Mouse (Mus musculus): ENCODE results near the gene Zdhhc14. TPM values are rescaled to one million over a fixed set of nuclear protein-coding genes. Genes with fewer than 3 reads are reported as not detected.
A peak's percentile ranks its signal among the peaks of the same experiment; 100 is the strongest.

The Zdhhc14 gene
- polyA plus RNA-seq, 1 experiment from 2014 or later: 52.7 TPM

GRCm38 (mm10) chr17:5747539-5748500, 255.5 kb downstream of the Zdhhc14 start:
- Histone ChIP-seq H3K27ac (no peak overlapping the region), H3K4me3 (ENCODE audit: inconsistent target) (no peak overlapping the region)
- WGBS (ENCODE audit: missing documents): 78% methylated on average over 15 of the region's 16 CpGs

GRCm38 (mm10) chr17:5748501-5748894, 256.1 kb downstream of the Zdhhc14 start:
- Histone ChIP-seq H3K27ac (no peak overlapping the region), H3K79me2 (ENCODE audit: inconsistent target) (no peaks in the 10 kb centered on the region), H3K36me3 (ENCODE audit: inconsistent target) (0 out of 2 replicates have a peak, but pooled peaks cover 6% of the 10 kb centered on the region), H3K4me3 (ENCODE audit: inconsistent target) (no peak overlapping the region)
- WGBS (ENCODE audit: missing documents): 25% methylated on average over 3 of the region's 4 CpGs

More at GRCm38 (mm10) chr17:5747539-5748500, 255.5 kb downstream of the Zdhhc14 start:
- no peaks in the 10 kb centered on the region for H3K79me2 ChIP-seq (ENCODE audit: inconsistent target)
- H3K36me3 ChIP-seq (ENCODE audit: inconsistent target): 0 out of 2 replicates have a peak, but pooled peaks cover 8% of the 10 kb centered on the region

DNA sequence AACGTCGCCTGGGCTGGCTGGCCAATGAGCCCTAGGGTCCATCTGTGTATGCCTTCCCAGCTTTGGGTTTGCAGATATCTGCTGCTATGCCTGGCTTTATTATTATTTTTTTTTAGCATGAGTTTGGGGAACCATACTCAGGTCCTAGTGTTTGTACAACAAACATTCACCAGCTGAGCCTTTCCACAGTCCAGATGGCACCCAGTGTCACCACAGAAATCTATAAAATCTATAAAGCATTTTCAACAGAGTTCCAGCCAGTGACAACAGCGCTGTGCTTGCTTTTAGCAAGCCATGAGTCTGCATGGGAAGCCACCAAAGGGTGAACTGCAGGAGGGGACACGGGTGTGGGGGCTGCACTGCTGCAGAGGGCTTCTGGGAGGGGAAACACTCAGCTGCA, 257.9 kb downstream of the Zdhhc14 start:
- H3K36me3 ChIP-seq (ENCODE audit: inconsistent target): peaks cover 10% of the 10 kb centered on the region; the same call in 1 of the 2 replicates
- H3K4me3 ChIP-seq (ENCODE audit: inconsistent target): no peak overlapping the region
- H3K27ac ChIP-seq: no peak overlapping the region
- H3K79me2 ChIP-seq (ENCODE audit: inconsistent target): no peaks in the 10 kb centered on the region
- 92% methylated on average over 4 of the region's 4 CpGs for WGBS (ENCODE audit: missing documents)

DNA sequence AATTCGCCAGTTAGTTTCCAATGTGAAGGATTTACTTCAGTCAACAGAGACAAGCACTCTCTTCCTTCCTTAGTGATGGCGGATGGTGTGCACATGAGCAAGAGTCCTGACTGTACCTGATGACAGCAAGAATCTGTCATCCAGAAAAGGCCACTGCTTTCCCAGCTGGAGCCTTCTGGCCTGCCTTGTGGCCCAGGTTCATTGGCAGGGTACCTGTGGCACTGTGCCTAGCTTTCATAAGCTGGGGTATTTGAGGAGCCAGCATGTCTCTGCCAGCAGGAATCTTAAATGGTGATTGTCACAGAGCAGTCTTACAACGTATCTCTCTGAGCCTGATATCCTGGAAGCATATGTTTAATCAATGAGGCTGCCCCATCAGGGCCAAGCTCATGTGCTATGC, 258.7 kb downstream of the Zdhhc14 start:
- Histone ChIP-seq H3K79me2 (ENCODE audit: inconsistent target) (no peaks in the 10 kb centered on the region), H3K4me3 (ENCODE audit: inconsistent target) (no peak overlapping the region), H3K27ac (no peak overlapping the region), H3K36me3 (ENCODE audit: inconsistent target) (peaks cover 10% of the 10 kb centered on the region; the same call in 1 of the 2 replicates)
- 90% methylated on average over 3 of the region's 3 CpGs for WGBS (ENCODE audit: missing documents)

DNA sequence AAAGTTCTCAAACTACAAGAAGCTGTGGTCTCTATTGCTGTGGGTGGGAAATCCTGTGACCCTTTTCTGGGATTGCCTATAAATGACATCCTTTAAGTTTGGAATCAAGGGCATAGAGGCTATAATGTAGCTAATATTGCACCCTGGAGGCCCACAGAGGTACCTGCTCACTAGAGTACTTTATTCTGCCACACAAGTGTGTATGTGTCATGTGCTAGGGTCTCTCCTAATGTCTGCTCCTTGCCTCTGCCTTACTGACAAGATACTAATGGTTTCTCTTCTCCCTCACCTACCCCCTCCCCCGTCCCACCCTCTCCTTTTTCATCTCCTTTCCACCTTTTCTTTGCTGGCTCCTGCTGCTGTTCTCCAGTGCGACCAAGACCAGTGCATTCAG, 260.0 kb downstream of the Zdhhc14 start:
- 80% methylated on average over 2 of the region's 2 CpGs for WGBS (ENCODE audit: missing documents)
- Histone ChIP-seq H3K27ac (no peak overlapping the region), H3K79me2 (ENCODE audit: inconsistent target) (no peaks in the 10 kb centered on the region)

GRCm38 (mm10) chr17:5752716-5753585, 260.6 kb downstream of the Zdhhc14 start:
- Histone ChIP-seq H3K27ac (no peak overlapping the region), H3K79me2 (ENCODE audit: inconsistent target) (no peaks in the 10 kb centered on the region), H3K36me3 (ENCODE audit: inconsistent target) (peaks cover 10% of the 10 kb centered on the region; the same call in 1 of the 2 replicates), H3K4me3 (ENCODE audit: inconsistent target) (no peak overlapping the region)
- WGBS (ENCODE audit: missing documents): 41% methylated on average over 28 of the region's 29 CpGs

More for the DNA sequence above, 260.0 kb downstream of the Zdhhc14 start:
- H3K4me3 ChIP-seq (ENCODE audit: inconsistent target): no peak overlapping the region
- H3K36me3 ChIP-seq (ENCODE audit: inconsistent target): peaks cover 10% of the 10 kb centered on the region; the same call in 1 of the 2 replicates

DNA sequence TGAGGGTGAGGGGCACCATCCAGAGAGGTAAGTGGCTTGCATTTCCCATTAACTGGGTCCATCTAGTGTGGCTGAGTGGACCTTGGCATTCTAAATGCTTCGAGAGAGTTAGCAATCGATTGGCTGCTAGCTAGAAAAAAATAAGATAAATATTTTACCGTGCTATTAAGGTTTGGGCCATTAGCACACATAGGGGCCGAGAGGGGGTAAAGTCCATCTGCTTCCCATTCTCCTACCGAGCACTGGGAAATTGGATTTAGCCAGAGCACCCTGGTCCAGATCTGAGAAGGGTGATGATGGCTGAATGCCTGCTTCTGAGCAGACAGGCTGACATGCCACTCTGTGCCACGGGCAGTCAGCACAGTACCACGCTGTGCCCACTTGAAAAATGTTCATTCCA, 263.1 kb downstream of the Zdhhc14 start:
- WGBS (ENCODE audit: missing documents): 98% methylated on average over 7 of the region's 7 CpGs
- H3K79me2 ChIP-seq (ENCODE audit: inconsistent target): no peaks in the 10 kb centered on the region
- no peak overlapping the region for H3K27ac ChIP-seq
- H3K36me3 ChIP-seq (ENCODE audit: inconsistent target): peaks cover 10% of the 10 kb centered on the region; the same call in 1 of the 2 replicates
- no peak overlapping the region for H3K4me3 ChIP-seq (ENCODE audit: inconsistent target)

DNA sequence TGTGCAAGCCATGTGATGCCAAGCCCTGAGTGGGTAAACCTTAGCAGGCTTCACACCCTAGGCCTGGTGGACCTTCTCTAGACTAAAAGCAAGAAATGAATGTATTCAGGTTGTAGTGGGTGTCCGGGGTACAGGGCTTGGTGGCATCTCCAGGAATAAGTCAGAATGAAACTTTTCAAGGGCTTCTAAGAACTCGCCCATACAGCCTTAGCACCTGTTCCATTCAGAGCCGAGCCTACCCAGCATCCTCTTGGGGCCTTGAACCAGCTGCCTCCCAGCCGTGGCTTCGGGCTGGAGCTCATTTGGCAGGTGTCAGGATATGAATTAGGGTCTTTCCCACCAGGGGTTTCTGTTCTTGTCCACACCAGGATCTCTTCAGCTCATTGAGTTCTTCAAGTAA, 263.7 kb downstream of the Zdhhc14 start:
- peaks cover 10% of the 10 kb centered on the region; the same call in 1 of the 2 replicates for H3K36me3 ChIP-seq (ENCODE audit: inconsistent target)
- WGBS (ENCODE audit: missing documents): 89% methylated on average over 5 of the region's 5 CpGs
- H3K4me3 ChIP-seq (ENCODE audit: inconsistent target): no peak overlapping the region
- H3K79me2 ChIP-seq (ENCODE audit: inconsistent target): no peaks in the 10 kb centered on the region
- H3K27ac ChIP-seq: no peak overlapping the region

DNA sequence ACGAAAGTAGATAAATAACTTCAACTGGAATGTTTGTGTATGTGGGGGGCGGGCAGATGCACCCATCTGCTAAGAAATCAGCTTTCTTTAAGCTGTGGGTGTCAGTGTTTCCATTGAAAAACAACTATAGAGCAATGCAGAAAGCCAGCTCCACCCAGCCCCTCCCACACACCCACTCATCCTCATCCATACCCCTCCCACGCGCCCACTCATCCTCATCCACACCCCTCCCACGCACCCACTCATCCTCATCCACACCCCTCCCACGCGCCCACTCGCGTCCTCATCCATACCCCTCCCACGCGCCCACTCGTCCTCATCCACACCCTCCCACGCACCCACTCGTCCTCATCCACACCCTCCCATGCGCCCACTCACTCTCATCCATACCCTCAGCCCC, 264.5 kb downstream of the Zdhhc14 start:
- 92% methylated on average over 8 of the region's 15 CpGs for WGBS (ENCODE audit: missing documents)
- Histone ChIP-seq H3K4me3 (ENCODE audit: inconsistent target) (no peak overlapping the region), H3K36me3 (ENCODE audit: inconsistent target) (peaks cover 10% of the 10 kb centered on the region; the same call in 1 of the 2 replicates), H3K27ac (no peak overlapping the region), H3K79me2 (ENCODE audit: inconsistent target) (no peaks in the 10 kb centered on the region)

GRCm38 (mm10) chr17:5763768-5764167, 271.4 kb downstream of the Zdhhc14 start:
- Histone ChIP-seq H3K4me3 (ENCODE audit: inconsistent target) (no peak overlapping the region), H3K27ac (no peak overlapping the region), H3K36me3 (ENCODE audit: inconsistent target) (no peaks in the 10 kb centered on the region), H3K79me2 (ENCODE audit: inconsistent target) (no peaks in the 10 kb centered on the region)
- WGBS (ENCODE audit: missing documents): 98% methylated on average over 5 of the region's 5 CpGs

DNA sequence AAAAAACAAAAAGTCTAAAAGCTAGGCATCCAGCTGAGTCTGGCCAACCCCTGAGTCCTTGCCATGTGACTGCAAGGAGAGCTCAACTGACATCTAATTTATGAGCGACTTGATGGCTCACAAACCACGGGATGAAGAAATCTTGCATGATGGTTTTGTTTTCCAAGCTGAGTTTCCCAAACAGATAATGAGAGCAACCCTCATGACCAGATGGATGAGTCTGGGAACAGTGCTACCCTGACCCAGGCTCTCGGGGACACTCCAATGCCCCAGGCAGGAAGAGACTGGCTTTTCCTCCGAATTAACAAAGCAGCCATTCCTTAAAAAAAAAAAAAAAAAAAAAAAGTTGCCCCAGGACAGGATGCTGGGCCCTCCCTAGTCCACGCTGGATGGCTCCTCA, 271.9 kb downstream of the Zdhhc14 start:
- Histone ChIP-seq H3K27ac (no peak overlapping the region), H3K4me3 (ENCODE audit: inconsistent target) (no peak overlapping the region), H3K79me2 (ENCODE audit: inconsistent target) (no peaks in the 10 kb centered on the region), H3K36me3 (ENCODE audit: inconsistent target) (no peaks in the 10 kb centered on the region)
- WGBS (ENCODE audit: missing documents): 50% methylated on average over 5 of the region's 5 CpGs

DNA sequence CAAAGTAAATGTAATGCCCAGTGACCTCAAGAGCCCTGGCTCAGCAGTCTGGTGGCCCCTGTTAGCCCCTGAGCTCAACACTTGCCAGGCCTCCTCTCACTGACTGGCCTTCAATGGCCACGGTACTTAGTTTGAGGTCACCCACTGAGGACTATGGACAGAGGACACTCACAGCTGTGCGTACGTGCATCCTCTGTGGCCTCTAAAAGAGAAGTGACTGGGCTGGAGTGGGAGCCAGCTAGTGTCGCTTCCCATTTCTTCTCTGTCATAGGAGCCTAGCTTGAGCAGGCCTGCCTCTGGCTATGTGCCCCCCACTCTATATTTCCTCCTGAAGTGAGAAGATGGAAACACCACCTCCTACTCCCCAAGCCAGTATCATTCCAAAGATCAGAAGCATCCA, 273.4 kb downstream of the Zdhhc14 start:
- Histone ChIP-seq H3K36me3 (ENCODE audit: inconsistent target) (no peaks in the 10 kb centered on the region), H3K4me3 (ENCODE audit: inconsistent target) (no peak overlapping the region), H3K27ac (peak overlapping the region; percentile 55), H3K79me2 (ENCODE audit: inconsistent target) (no peaks in the 10 kb centered on the region)
- WGBS (ENCODE audit: missing documents): 13% methylated on average over 4 of the region's 4 CpGs

DNA sequence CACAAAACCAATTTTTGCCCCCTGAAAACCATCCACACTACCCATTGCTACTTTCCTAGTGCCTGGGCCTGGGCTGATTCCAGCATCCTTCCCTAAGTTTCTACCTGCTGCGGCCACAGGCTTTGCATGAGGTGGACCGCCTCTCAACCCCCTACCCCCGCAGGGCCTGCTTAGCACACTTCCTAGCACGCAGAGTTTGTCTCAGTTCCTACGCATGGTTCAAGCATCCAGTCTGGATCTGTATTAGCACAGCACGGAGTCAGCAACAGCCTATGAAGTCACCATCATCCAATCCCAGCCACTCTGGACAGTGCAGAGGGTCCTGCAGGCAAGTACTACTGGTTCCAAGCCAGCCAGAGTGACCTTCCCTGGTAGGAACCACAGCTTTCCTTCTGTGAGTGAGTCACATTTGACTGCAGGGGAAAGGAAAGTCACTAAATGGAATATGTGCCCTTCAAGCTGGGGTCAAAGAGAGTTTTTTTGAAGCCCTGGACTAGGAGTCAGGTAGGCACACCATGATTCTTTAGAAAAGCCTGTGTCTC, 275.9 kb downstream of the Zdhhc14 start:
- WGBS (ENCODE audit: missing documents): 84% methylated on average over 6 of the region's 6 CpGs
- Histone ChIP-seq H3K27ac (0 out of 2 replicates have a peak overlapping the region, but pooled peaks have one; percentile 0), H3K4me3 (ENCODE audit: inconsistent target) (no peak overlapping the region), H3K36me3 (ENCODE audit: inconsistent target) (no peaks in the 10 kb centered on the region), H3K79me2 (ENCODE audit: inconsistent target) (no peaks in the 10 kb centered on the region)

GRCm38 (mm10) chr17:5768810-5769520, 276.6 kb downstream of the Zdhhc14 start:
- no peak overlapping the region for H3K4me3 ChIP-seq (ENCODE audit: inconsistent target)
- WGBS (ENCODE audit: missing documents): 89% methylated on average over 9 of the region's 9 CpGs
- no peaks in the 10 kb centered on the region for H3K36me3 ChIP-seq (ENCODE audit: inconsistent target)
- H3K27ac ChIP-seq: peak overlapping the region; percentile 93
- no peaks in the 10 kb centered on the region for H3K79me2 ChIP-seq (ENCODE audit: inconsistent target)

Measured in macrophage (primary cell).